Comparison of ENCODE assay signal across 16 mouse cellular contexts in genomic region chr5:129067231-129067834, GRCm38 (mm10). TPM values are rescaled to one million over a fixed set of nuclear protein-coding genes. Genes with fewer than 3 reads are reported as not detected.
DNase-seq lines count a peak whose midpoint lies in the region; ATAC-seq and TF ChIP-seq lines count a peak whose summit lies in the region.
"Had no signal": no experiment of that assay in that cellular context is flagged by ENCODE, and none has a peak within 500 bp of the region (broad histone marks: within the 10 kb centered on the region; RNA-seq: fewer than 3 reads in every experiment).

No protein-coding gene starts in this region.

- H3K36me3 ChIP-seq in heart, adult 2 months (ENCODE audit: control insufficient read depth, insufficient read depth, low read length) = no peaks in the 10 kb centered on the region
- no peaks in the 10 kb centered on the region for H3K36me3 ChIP-seq in midbrain, embryonic 11.5 days (ENCODE audit: control insufficient read depth, insufficient read depth, low read length)
- H3K36me3 ChIP-seq in midbrain, embryonic 13.5 days = no peaks in the 10 kb centered on the region
- no peaks in the 10 kb centered on the region for H3K36me3 ChIP-seq in heart, postnatal 0 days (replicated peaks; ENCODE audit: control insufficient read depth, insufficient read depth, low read length)
- no peaks in the 10 kb centered on the region for H3K36me3 ChIP-seq in forebrain, embryonic 12.5 days (replicated peaks)
- H3K36me3 ChIP-seq: embryonic facial prominence, embryonic 15.5 days; hindbrain, embryonic 10.5 days; intestine, embryonic 15.5 days; liver, embryonic 13.5 days had no signal

- no peak for TF ChIP-seq EP300 in heart, adult 2 months (IDR thresholded peaks at IDR 0.05; ENCODE audit: insufficient read depth, low read depth, low read length)
- no peak for TF ChIP-seq EP300 in heart, postnatal 0 days (IDR thresholded peaks at IDR 0.05; ENCODE audit: low read depth)

- peak; percentile 44 to 50 for DNase-seq in heart, adult 2 months
- DNase-seq in heart, postnatal 25 days (ENCODE audit: low spot score) = no peak
- peak; percentile 2 for DNase-seq in midbrain, embryonic 11.5 days (ENCODE audit: low spot score, missing footprints)
- no peak for DNase-seq in heart, postnatal 0 days (ENCODE audit: low spot score)
- peak; percentile 9 to 32 for DNase-seq in lung, postnatal 4 days
- no peak for DNase-seq in spleen, postnatal 14 days (ENCODE audit: low spot score in 2 of 2)
- DNase-seq: cerebellum, adult 11 months; forebrain, postnatal 0 days; kidney, postnatal 36 days; liver, embryonic 13.5 days; midbrain, embryonic 14.5 days had no signal

- H3K4me3 ChIP-seq in heart, adult 2 months = no peak overlapping the region
- H3K4me3 ChIP-seq in midbrain, embryonic 11.5 days (ENCODE audit: low read depth, low read length) = no peak overlapping the region
- no peak overlapping the region for H3K4me3 ChIP-seq in midbrain, embryonic 13.5 days (replicated peaks)
- no peak overlapping the region for H3K4me3 ChIP-seq in heart, postnatal 0 days (ENCODE audit: low read depth, low read length)
- H3K4me3 ChIP-seq in forebrain, embryonic 12.5 days (replicated peaks) = no peak overlapping the region
- H3K4me3 ChIP-seq: embryonic facial prominence, embryonic 15.5 days; hindbrain, embryonic 10.5 days; intestine, embryonic 15.5 days; liver, embryonic 13.5 days had no signal

- H3K79me2 ChIP-seq in heart, adult 2 months (replicated peaks; ENCODE audit: control insufficient read depth, insufficient read depth, low read length) = no peaks in the 10 kb centered on the region

- no peak overlapping the region for H3K9ac ChIP-seq in heart, adult 2 months (ENCODE audit: low read depth, low read length)
- no peak overlapping the region for H3K9ac ChIP-seq in midbrain, embryonic 11.5 days (ENCODE audit: low read length)
- no peak overlapping the region for H3K9ac ChIP-seq in midbrain, embryonic 13.5 days (replicated peaks)
- no peak overlapping the region for H3K9ac ChIP-seq in heart, postnatal 0 days (replicated peaks; ENCODE audit: low read depth, low read length)
- no peak overlapping the region for H3K9ac ChIP-seq in forebrain, embryonic 12.5 days
- H3K9ac ChIP-seq: embryonic facial prominence, embryonic 15.5 days; forebrain, postnatal 0 days; intestine, embryonic 15.5 days; liver, embryonic 13.5 days had no signal

- peaks cover 2% of the 10 kb centered on the region; the same call in 1 of the 2 replicates for H3K4me1 ChIP-seq in heart, adult 2 months (ENCODE audit: control insufficient read depth, insufficient read depth, low read length)
- H3K4me1 ChIP-seq in midbrain, embryonic 11.5 days (ENCODE audit: control insufficient read depth, insufficient read depth, low read length) = peaks cover 6% of the 10 kb centered on the region; the same call in 1 of the 2 replicates
- peaks cover 9% of the 10 kb centered on the region for H3K4me1 ChIP-seq in midbrain, embryonic 13.5 days (replicated peaks)
- H3K4me1 ChIP-seq in heart, postnatal 0 days (ENCODE audit: control insufficient read depth, insufficient read depth) = no peaks in the 10 kb centered on the region
- peaks cover 15% of the 10 kb centered on the region for H3K4me1 ChIP-seq in forebrain, embryonic 12.5 days
- H3K4me1 ChIP-seq: liver, embryonic 13.5 days had no signal

- H3K4me2 ChIP-seq in midbrain, embryonic 11.5 days = no peak overlapping the region
- H3K4me2 ChIP-seq in midbrain, embryonic 13.5 days (replicated peaks) = no peak overlapping the region
- H3K4me2 ChIP-seq in heart, postnatal 0 days (ENCODE audit: low read depth, low read length) = no peak overlapping the region
- no peak overlapping the region for H3K4me2 ChIP-seq in forebrain, embryonic 12.5 days
- H3K4me2 ChIP-seq: embryonic facial prominence, embryonic 15.5 days; intestine, embryonic 15.5 days; liver, embryonic 13.5 days had no signal

- no peaks in the 10 kb centered on the region for H3K9me3 ChIP-seq in midbrain, embryonic 11.5 days (ENCODE audit: control insufficient read depth, low read length)
- H3K9me3 ChIP-seq in midbrain, embryonic 13.5 days = no peaks in the 10 kb centered on the region
- H3K9me3 ChIP-seq in heart, postnatal 0 days (replicated peaks; ENCODE audit: control insufficient read depth, low read length) = no peaks in the 10 kb centered on the region
- H3K9me3 ChIP-seq in forebrain, embryonic 12.5 days = no peaks in the 10 kb centered on the region
- H3K9me3 ChIP-seq: embryonic facial prominence, embryonic 15.5 days; hindbrain, embryonic 10.5 days; intestine, embryonic 15.5 days; liver, embryonic 13.5 days had no signal

- H3K27ac ChIP-seq in heart, adult 2 months = no peak overlapping the region; the same call in 1 of the 2 replicates
- H3K27ac ChIP-seq in midbrain, embryonic 11.5 days (ENCODE audit: low read depth, low read length) = no peak overlapping the region
- H3K27ac ChIP-seq in midbrain, embryonic 13.5 days = no peak overlapping the region
- 0 out of 2 replicates have a peak overlapping the region, but pooled peaks have one; percentile 11 for H3K27ac ChIP-seq in heart, postnatal 0 days (ENCODE audit: low read depth)
- no peak overlapping the region for H3K27ac ChIP-seq in forebrain, embryonic 12.5 days
- H3K27ac ChIP-seq: embryonic facial prominence, embryonic 15.5 days; hindbrain, embryonic 10.5 days; intestine, embryonic 15.5 days; liver, embryonic 13.5 days had no signal

- TF ChIP-seq POLR2A in heart, adult 2 months (IDR thresholded peaks at IDR 0.05; ENCODE audit: insufficient read depth, low read depth, low read length) = no peak

- TF ChIP-seq CTCF in heart, adult 2 months (IDR thresholded peaks at IDR 0.05) = no peak
- no peak for TF ChIP-seq CTCF in heart, postnatal 0 days (IDR thresholded peaks at IDR 0.05; ENCODE audit: low read depth)

- ATAC-seq in midbrain, embryonic 11.5 days (ENCODE audit: low FRiP score) = no peak
- ATAC-seq in midbrain, embryonic 13.5 days = no peak
- no peak for ATAC-seq in heart, postnatal 0 days (ENCODE audit: insufficient read depth, low read depth)
- no peak for ATAC-seq in forebrain, embryonic 12.5 days (ENCODE audit: low FRiP score)
- ATAC-seq: forebrain, postnatal 0 days; intestine, embryonic 15.5 days had no signal

- WGBS in heart, adult 2 months = 58% methylated on average over 13 of the region's 13 CpGs
- WGBS in midbrain, embryonic 11.5 days = 84% methylated on average over 13 of the region's 13 CpGs
- WGBS in midbrain, embryonic 13.5 days = 86% methylated on average over 13 of the region's 13 CpGs
- 54% methylated on average over 13 of the region's 13 CpGs for WGBS in heart, postnatal 0 days
- 85% methylated on average over 13 of the region's 13 CpGs for WGBS in forebrain, embryonic 12.5 days

- intact Hi-C loops in heart, adult 2 months (cut with DNase I) = loop anchor here (5.0 to 10.0 kb wide), 2 partner anchors 95 to 317 kb away; no protein-coding TSS in a partner anchor
- intact Hi-C loops in heart, postnatal 25 days (cut with DNase I) = loop anchor here (10.0 kb wide), 1 partner anchor 327 kb away; no protein-coding TSS in a partner anchor

- H3K27me3 ChIP-seq in heart, adult 2 months (ENCODE audit: control insufficient read depth, insufficient read depth, low read length) = no peaks in the 10 kb centered on the region
- H3K27me3 ChIP-seq in midbrain, embryonic 11.5 days (ENCODE audit: control insufficient read depth, insufficient read depth, low read length) = no peaks in the 10 kb centered on the region
- H3K27me3 ChIP-seq in midbrain, embryonic 13.5 days = peaks cover 8% of the 10 kb centered on the region; the same call in 1 of the 2 replicates
- peaks cover 6% of the 10 kb centered on the region; the same call in 1 of the 2 replicates for H3K27me3 ChIP-seq in heart, postnatal 0 days (ENCODE audit: control insufficient read depth, insufficient read depth, low read length)
- H3K27me3 ChIP-seq in forebrain, embryonic 12.5 days = peaks cover 7% of the 10 kb centered on the region
- H3K27me3 ChIP-seq: embryonic facial prominence, embryonic 15.5 days; intestine, embryonic 15.5 days had no signal

RNA-seq across cellular contexts. Expression of gene Adgrd1, which starts 29.2 kb away (rescaled TPM):
- 1 to 10 TPM; 4.1 to 4.8 TPM for total RNA-seq in heart, adult 2 months (2021)
- 5.5 and 5.6 TPM in 2 replicates for polyA plus RNA-seq in heart, adult 2 months (2012; rRNA removed)
- 1 to 10 TPM; 5.4 to 5.5 TPM for total RNA-seq in heart, postnatal 25 days (2021)
- 0.07 and 0.15 TPM in 2 replicates for polyA plus RNA-seq in midbrain, embryonic 11.5 days (2014; fragmentation: Nextera tagmentation; extraction: Ambion mirVana)
- 0.12 and 0.15 TPM in 2 replicates for polyA plus RNA-seq in midbrain, embryonic 13.5 days (2015; fragmentation: Nextera tagmentation; extraction: Ambion mirVana)
- total RNA-seq in heart, postnatal 0 days (2014; rRNA removed; ENCODE audit: low replicate concordance) = 6.0 and 15.6 TPM in 2 replicates
- polyA plus RNA-seq in heart, postnatal 0 days (2015; fragmentation: Nextera tagmentation; extraction: Ambion mirVana) = 1.6 and 1.9 TPM in 2 replicates
- polyA plus RNA-seq in forebrain, embryonic 12.5 days (2016; fragmentation: Nextera tagmentation; extraction: Ambion mirVana) = 0.05 and 0.09 TPM in 2 replicates

RNA-seq across cellular contexts. Expression of gene Ran, which starts 47.5 kb away (rescaled TPM):
- total RNA-seq in heart, adult 2 months (2021) = 10 to 100 TPM; 88.2 to 99.2 TPM
- 44.4 and 58.1 TPM in 2 replicates for polyA plus RNA-seq in heart, adult 2 months (2012; rRNA removed)
- total RNA-seq in heart, postnatal 25 days (2021) = 100 to 1,000 TPM in 1 of 2 experiments, 10 to 100 TPM in 1; 94.6 to 110 TPM
- 948 and 951 TPM in 2 replicates for polyA plus RNA-seq in midbrain, embryonic 11.5 days (2014; fragmentation: Nextera tagmentation; extraction: Ambion mirVana)
- 529 and 559 TPM in 2 replicates for polyA plus RNA-seq in midbrain, embryonic 13.5 days (2015; fragmentation: Nextera tagmentation; extraction: Ambion mirVana)
- 128 and 989 TPM in 2 replicates for total RNA-seq in heart, postnatal 0 days (2014; rRNA removed; ENCODE audit: low replicate concordance)
- polyA plus RNA-seq in heart, postnatal 0 days (2015; fragmentation: Nextera tagmentation; extraction: Ambion mirVana) = 188 and 196 TPM in 2 replicates
- 821 and 873 TPM in 2 replicates for polyA plus RNA-seq in forebrain, embryonic 12.5 days (2016; fragmentation: Nextera tagmentation; extraction: Ambion mirVana)

RNA-seq across cellular contexts. Expression of gene Stx2, which starts 59.0 kb away (rescaled TPM):
- total RNA-seq in heart, adult 2 months (2021) = 10 to 100 TPM; 12.0 to 14.2 TPM
- polyA plus RNA-seq in heart, adult 2 months (2012; rRNA removed) = 17.1 and 24.2 TPM in 2 replicates
- total RNA-seq in heart, postnatal 25 days (2021) = 10 to 100 TPM; 12.6 to 14.2 TPM
- polyA plus RNA-seq in midbrain, embryonic 11.5 days (2014; fragmentation: Nextera tagmentation; extraction: Ambion mirVana) = 26.0 and 27.6 TPM in 2 replicates
- 15.5 and 17.0 TPM in 2 replicates for polyA plus RNA-seq in midbrain, embryonic 13.5 days (2015; fragmentation: Nextera tagmentation; extraction: Ambion mirVana)
- 19.8 and 36.8 TPM in 2 replicates for total RNA-seq in heart, postnatal 0 days (2014; rRNA removed; ENCODE audit: low replicate concordance)
- polyA plus RNA-seq in heart, postnatal 0 days (2015; fragmentation: Nextera tagmentation; extraction: Ambion mirVana) = 14.6 and 16.3 TPM in 2 replicates
- polyA plus RNA-seq in forebrain, embryonic 12.5 days (2016; fragmentation: Nextera tagmentation; extraction: Ambion mirVana) = 23.1 and 25.7 TPM in 2 replicates

Comparison
In these comparisons a context has a peak if more than half of its experiments do, and no peak if none do; other contexts are left out.
1. DNase-seq: peak in heart, adult 2 months (2 of 2), midbrain, embryonic 11.5 days (single experiment) and lung, postnatal 4 days (2 of 2); none in heart, postnatal 25 days (single experiment), heart, postnatal 0 days (single experiment) and spleen, postnatal 14 days (0 of 2).